Mouse (Mus musculus) CH12.LX (cell line): ENCODE measurements around the gene Olfr1032. TPM values are rescaled to one million over a fixed set of nuclear protein-coding genes. Genes with fewer than 3 reads are reported as not detected.
"Not testable (repeated sequence)": the region's sequence is repeated elsewhere in the genome, so short reads cannot be mapped to it uniquely, and the experiment has no call there.

Experiments used
- DNase-seq: peaks from one replicate; pipeline ENCODE4 v3.0.0-alpha.2; 2013; ENCODE audit errors: extremely low read depth
- H3K27ac ChIP-seq: 2 replicates; pipeline ENCODE4 v1.5.1; 2012; ENCODE audit warnings: low read depth, mild to moderate bottlenecking, control low read depth, moderate library complexity; ENCODE audit not compliant: insufficient read depth
- H3K27me3 ChIP-seq: replicated peaks from 2 replicates; pipeline ENCODE3; 2012; ENCODE audit warnings: inconsistent platforms
- H3K36me3 ChIP-seq, 2 experiments: replicated peaks in 1 of 2; 2 replicates each; pipeline versions ENCODE3 to v1.6.1; 2012; ENCODE audit warnings: inconsistent platforms in 1 of 2, low read length in 1 of 2, mild to moderate bottlenecking in 1 of 2, mixed read lengths in 1 of 2, moderate library complexity in 1 of 2; ENCODE audit not compliant: control insufficient read depth in 1 of 2, insufficient read depth in 1 of 2
- H3K4me1 ChIP-seq, 2 experiments: 2 replicates each; pipeline ENCODE4 v1.6.1; 2012; ENCODE audit warnings: inconsistent platforms in 1 of 2, moderate library complexity in 1 of 2; ENCODE audit not compliant: insufficient read depth in 2 of 2, control insufficient read depth in 1 of 2
- H3K4me2 ChIP-seq: 2 replicates; pipeline ENCODE4 v1.6.1; 2012; ENCODE audit warnings: low read depth, mild to moderate bottlenecking, control low read depth; ENCODE audit not compliant: poor library complexity, insufficient read depth, severe bottlenecking
- H3K4me3 ChIP-seq, 3 experiments: fragments of 150-350 bp in 1 of 3; sonication (generic) in 1 of 3; replicated peaks in 1 of 3; 2 replicates each; pipeline versions ENCODE3 to v1.5.1; 2011 to 2012; ENCODE audit warnings: low read depth in 2 of 3, low read length in 2 of 3, mild to moderate bottlenecking in 2 of 3, moderate library complexity in 2 of 3, control low read depth in 1 of 3, improper control_type of control experiment in 1 of 3, inconsistent platforms in 1 of 3, mixed read lengths in 1 of 3; ENCODE audit not compliant: poor library complexity in 1 of 3
- H3K79me2 ChIP-seq: replicated peaks from 2 replicates; pipeline ENCODE4 v1.6.1; 2012; ENCODE audit warnings: mild to moderate bottlenecking, moderate library complexity; ENCODE audit not compliant: control insufficient read depth, poor library complexity, insufficient read depth, severe bottlenecking; ENCODE audit errors: extremely low read depth
- H3K9ac ChIP-seq: 2 replicates; pipeline ENCODE4 v1.6.1; 2012; ENCODE audit warnings: low read depth, mild to moderate bottlenecking, control low read depth, moderate library complexity; ENCODE audit not compliant: insufficient read depth
- H3K9me3 ChIP-seq: replicated peaks from 2 replicates; pipeline ENCODE3; 2012; ENCODE audit warnings: low read length, inconsistent platforms, mixed read lengths
- BHLHE40 ChIP-seq: IDR thresholded peaks from 2 replicates; pipeline ENCODE4 v1.6.1; 2011; ENCODE audit warnings: mild to moderate bottlenecking, low read depth, low read length, improper control_type of control experiment
- CTCF ChIP-seq, 2 experiments: IDR thresholded peaks in 1 of 2; conservative IDR thresholded peaks in 1 of 2; 2 replicates each; pipeline ENCODE4 v1.5.1; 2011 to 2012; ENCODE audit warnings: low read depth in 2 of 2, low read length in 2 of 2, improper control_type of control experiment in 1 of 2, inconsistent platforms in 1 of 2, mild to moderate bottlenecking in 1 of 2, moderate library complexity in 1 of 2
- E2F4 ChIP-seq: IDR thresholded peaks from 2 replicates; pipeline ENCODE4 v1.6.1; 2011; ENCODE audit warnings: low read depth, low read length, improper control_type of control experiment; ENCODE audit not compliant: insufficient replicate concordance
- EP300 ChIP-seq: IDR thresholded peaks from 2 replicates; pipeline ENCODE4 v1.6.1; 2011; ENCODE audit warnings: low read length, improper control_type of control experiment
- GABPA ChIP-seq: IDR thresholded peaks from 2 replicates; pipeline ENCODE4 v1.6.1; 2012; ENCODE audit warnings: low read depth, low read length, improper control_type of control experiment, inconsistent platforms; ENCODE audit not compliant: insufficient replicate concordance
- IRF4 ChIP-seq: IDR thresholded peaks from 2 replicates; pipeline ENCODE4 v1.6.1; 2014; ENCODE audit warnings: low read depth, mild to moderate bottlenecking, inconsistent platforms, low read length, improper control_type of control experiment
- JUN ChIP-seq: IDR thresholded peaks from 2 replicates; pipeline ENCODE4 v1.6.1; 2011; ENCODE audit warnings: low read depth, mild to moderate bottlenecking, low read length, improper control_type of control experiment, moderate library complexity; ENCODE audit not compliant: insufficient read depth
- JUND ChIP-seq: conservative IDR thresholded peaks from 2 replicates; pipeline ENCODE4 v1.6.1; 2011; ENCODE audit warnings: low read depth, low read length, improper control_type of control experiment
- MAFK ChIP-seq: IDR thresholded peaks from 2 replicates; pipeline ENCODE4 v1.6.1; 2011; ENCODE audit warnings: low read length, improper control_type of control experiment; ENCODE audit not compliant: insufficient replicate concordance
- MAZ ChIP-seq: IDR thresholded peaks from 2 replicates; pipeline ENCODE4 v1.6.1; 2012; ENCODE audit warnings: low read depth, mild to moderate bottlenecking, inconsistent platforms, low read length, improper control_type of control experiment, moderate library complexity
- MEF2A ChIP-seq: IDR thresholded peaks from 2 replicates; pipeline ENCODE4 v1.6.1; 2014; ENCODE audit warnings: low read depth, mild to moderate bottlenecking, inconsistent platforms, low read length, improper control_type of control experiment, borderline replicate concordance
- MXI1 ChIP-seq: IDR thresholded peaks from 2 replicates; pipeline ENCODE4 v1.6.1; 2011; ENCODE audit warnings: mild to moderate bottlenecking, low read depth, low read length, improper control_type of control experiment
- NELFE ChIP-seq: IDR thresholded peaks from 2 replicates; pipeline ENCODE4 v1.6.1; 2011; ENCODE audit warnings: low read depth, low read length, improper control_type of control experiment
- NRF1 ChIP-seq: IDR thresholded peaks from 2 replicates; pipeline ENCODE4 v1.6.1; 2014; ENCODE audit warnings: low read depth, mild to moderate bottlenecking, inconsistent platforms, low read length, improper control_type of control experiment, moderate library complexity
- PAX5 ChIP-seq: IDR thresholded peaks from 2 replicates; pipeline ENCODE4 v1.6.1; 2012; ENCODE audit warnings: low read length, inconsistent platforms, mixed read lengths
- POLR2A ChIP-seq: IDR thresholded peaks from 2 replicates; pipeline ENCODE4 v1.6.1; 2011; ENCODE audit warnings: low read depth, mild to moderate bottlenecking, improper control_type of control experiment, low read length
- RAD21 ChIP-seq: IDR thresholded peaks from 2 replicates; pipeline ENCODE4 v1.6.1; 2011; ENCODE audit warnings: low read depth, mild to moderate bottlenecking, low read length, improper control_type of control experiment, moderate library complexity
- RCOR1 ChIP-seq: conservative IDR thresholded peaks from 2 replicates; pipeline ENCODE4 v1.6.1; 2012; ENCODE audit warnings: low read depth, mild to moderate bottlenecking, inconsistent platforms, low read length, improper control_type of control experiment
- SMC3 ChIP-seq: IDR thresholded peaks from 2 replicates; pipeline ENCODE4 v1.6.1; 2011; ENCODE audit warnings: low read depth, low read length, improper control_type of control experiment
- TBP ChIP-seq: conservative IDR thresholded peaks from 2 replicates; pipeline ENCODE4 v1.6.1; 2011; ENCODE audit warnings: low read depth, low read length, improper control_type of control experiment
- ZC3H11A ChIP-seq: IDR thresholded peaks from 2 replicates; pipeline ENCODE4 v1.6.1; 2012; ENCODE audit warnings: low read depth, mild to moderate bottlenecking, inconsistent platforms, low read length, improper control_type of control experiment
- ZNF384 ChIP-seq: IDR thresholded peaks from 2 replicates; pipeline ENCODE4 v1.6.1; 2012; ENCODE audit warnings: low read depth, low read length, improper control_type of control experiment, inconsistent platforms
- dilution Hi-C: fragments of 300-500 bp; cut with MboI; formaldehyde crosslinking; loops from 2 replicates; pipeline ENCODE4 v1.14.3; 2020; ENCODE audit warnings: low sequenced_read_pairs; ENCODE audit not compliant: extremely low pct_unique_long_range_greater_than_20kb, extremely low pct_ligation_motif_present
- in situ Hi-C: fragments of 300-500 bp; cut with MboI; formaldehyde crosslinking; loops from 3 replicates; pipeline ENCODE4 v1.14.3; 2019; ENCODE audit warnings: low sequenced_read_pairs, low pct_ligation_motif_present, low pct_unique_long_range_greater_than_20kb, mixed read lengths
- polyA plus RNA-seq: library from polyadenylated mRNA; unstranded; fragments of >175 nt; gene quantifications from 2 replicates; pipeline ENCODE4 v1.2.1, GENCODE M21; 2012; ENCODE audit warnings: low read depth; ENCODE audit not compliant: insufficient read length
- total RNA-seq, 2 experiments: library from RNA; depleted of rRNA; stranded (reverse); fragments of 300-350 nt in 1 of 2; fragments of >200 nt in 1 of 2; gene quantifications; 2 replicates each; pipeline ENCODE4 v1.2.3; 2012 to 2014

Olfr1032 gene
- total and polyA plus RNA-seq, 3 experiments, result not detected

GRCm38 (mm10) chr2:85978976-85979375, 26.4 kb upstream of the Olfr1032 start, which contains the start of gene Olfr1030:
Gene Olfr1030, plus strand, starts transcription at chr2:85979276.
- Histone ChIP-seq H3K4me1 (no peaks in the 10 kb centered on the region), H3K9me3 (peaks cover 14% of the 10 kb centered on the region), H3K27me3 (no peaks in the 10 kb centered on the region), H3K27ac (no peak within 1 kb of the TSS), H3K4me3 (no peak within 1 kb of the TSS), H3K36me3 (no peaks in the 10 kb centered on the region), H3K9ac (no peak within 1 kb of the TSS), H3K4me2 (no peak within 1 kb of the TSS), H3K79me2 (no peaks in the 10 kb centered on the region)
- dilution Hi-C loops, result no loop called here
- TF ChIP-seq CTCF (conservative IDR thresholded peaks at IDR 0.05 in 1 of 2, IDR thresholded peaks at IDR 0.05 in 1 of 2; ENCODE audit: low read depth in 2 of 2, low read length in 2 of 2) (no peak), SMC3 (no peak), POLR2A (no peak), TBP (no peak), JUN (no peak), MAFK (no peak), MAZ (no peak), NRF1 (no peak), IRF4 (no peak), NELFE (no peak), RAD21 (no peak), RCOR1 (no peak)
- in situ Hi-C loops, result no loop called here
- DNase-seq, result no peak

GRCm38 (mm10) chr2:85990004-85990403, 15.3 kb upstream of the Olfr1032 start, which contains the start of gene Olfr1031:
Gene Olfr1031, plus strand, starts transcription at chr2:85990304.
- Histone ChIP-seq H3K27me3 (no peaks in the 10 kb centered on the region), H3K79me2 (no peaks in the 10 kb centered on the region), H3K9me3 (peaks cover 15% of the 10 kb centered on the region), H3K9ac (no peak within 1 kb of the TSS), H3K4me1 (no peaks in the 10 kb centered on the region), H3K4me2 (no peak within 1 kb of the TSS), H3K4me3 (no peak within 1 kb of the TSS), H3K27ac (no peak within 1 kb of the TSS), H3K36me3 (no peaks in the 10 kb centered on the region)
- dilution Hi-C loops (no loop called here), in situ Hi-C loops (no loop called here)
- no peak for DNase-seq
- TF ChIP-seq ZC3H11A, result no peak
- TF ChIP-seq POLR2A, result no peak
- TF ChIP-seq MEF2A, result no peak
- TF ChIP-seq BHLHE40, result no peak
- no peak for TF ChIP-seq MAFK
- no peak for TF ChIP-seq EP300
- TF ChIP-seq ZNF384, result no peak
- no peak for TF ChIP-seq JUND
- TF ChIP-seq JUN, result no peak
- no peak for TF ChIP-seq PAX5
- no peak for TF ChIP-seq E2F4
- TF ChIP-seq GABPA, result no peak
- TF ChIP-seq RCOR1, result no peak
- TF ChIP-seq MXI1, result no peak

- H3K27ac ChIP-seq, DNase-seq, H3K9ac ChIP-seq, dilution Hi-C loops, H3K27me3 ChIP-seq, H3K4me1 ChIP-seq, H3K9me3 ChIP-seq, H3K4me3 ChIP-seq, H3K36me3 ChIP-seq, H3K4me2 ChIP-seq, in situ Hi-C loops, H3K79me2 ChIP-seq: not testable (repeated sequence)
Observed at GRCm38 (mm10) chr2:86020406-86020805, 15.1 kb downstream of the Olfr1032 start, which contains the start of gene Olfr1033. Gene Olfr1033, plus strand, starts transcription at chr2:86020633.
